ENCODE assay signal across 9 mouse cellular contexts in genomic region chr2:69275875-69276274, GRCm38 (mm10).
A peak's percentile ranks its signal among the peaks of the same experiment; 100 is the strongest.
DNase-seq lines count a peak whose midpoint lies in the region; ATAC-seq and TF ChIP-seq lines count a peak whose summit lies in the region.
"Had no signal": no experiment of that assay in that cellular context is flagged by ENCODE, and none has a peak within 500 bp of the region (broad histone marks: within the 10 kb centered on the region; RNA-seq: fewer than 3 reads in every experiment).

No protein-coding gene starts in this region.

- H3K36me3 ChIP-seq in liver, embryonic 11.5 days (ENCODE audit: control insufficient read depth, insufficient read depth, low read length) = no peaks in the 10 kb centered on the region

- H3K4me1 ChIP-seq in liver, embryonic 11.5 days (replicated peaks; ENCODE audit: control insufficient read depth, insufficient read depth, low read length) = no peaks in the 10 kb centered on the region
- no peaks in the 10 kb centered on the region for H3K4me1 ChIP-seq in cerebellum, adult 2 months (ENCODE audit: control insufficient read depth, insufficient read depth, low read length)

- no peak overlapping the region for H3K4me3 ChIP-seq in liver, embryonic 11.5 days (ENCODE audit: low read depth, low read length)
- H3K4me3 ChIP-seq in cerebellum, adult 2 months (replicated peaks; ENCODE audit: insufficient read depth, low read depth, low read length) = no peak overlapping the region
- H3K4me3 ChIP-seq: erythroblast, embryonic 14.5 days had no signal

- H3K27ac ChIP-seq in liver, embryonic 11.5 days (ENCODE audit: low read depth, low read length) = no peak overlapping the region
- no peak overlapping the region for H3K27ac ChIP-seq in cerebellum, adult 2 months (ENCODE audit: insufficient read depth, low read length)

- TF ChIP-seq CTCF in cerebellum, adult 2 months (IDR thresholded peaks at IDR 0.05; ENCODE audit: borderline replicate concordance, insufficient read depth, low read depth, low read length) = no peak

- 6% methylated on average over 1 of the region's 1 CpGs for WGBS in liver, embryonic 11.5 days
- WGBS in cerebellum, adult 2 months = 20% methylated on average over 1 of the region's 1 CpGs

- ATAC-seq in liver, embryonic 11.5 days (replicated peaks; ENCODE audit: low FRiP score) = 0 out of 2 replicates have a peak, but pooled peaks have one; percentile 45
- peak; percentile 62 for ATAC-seq in megakaryocyte, adult 5-6 weeks (ENCODE audit: poor library complexity, severe bottlenecking)

- no peaks in the 10 kb centered on the region for H3K9me3 ChIP-seq in liver, embryonic 11.5 days (ENCODE audit: control insufficient read depth, low read length)

- H3K9ac ChIP-seq in liver, embryonic 11.5 days (ENCODE audit: low read depth, low read length) = no peak overlapping the region

- intact Hi-C loops in left cerebral cortex, postnatal 10 days (cut with DNase I) = loop anchor here (5.0 kb wide), 1 partner anchor 151 kb away; no protein-coding TSS in a partner anchor

- H3K4me2 ChIP-seq in liver, embryonic 11.5 days = no peak overlapping the region

- no peak for TF ChIP-seq POLR2A in cerebellum, adult 2 months (IDR thresholded peaks at IDR 0.05; ENCODE audit: borderline replicate concordance, insufficient read depth, low read length)

- DNase-seq in adrenal gland, adult (ENCODE audit: inconsistent age in 2 of 2, low spot score in 1 of 2) = peak; percentile 5 to 55
- DNase-seq in adrenal gland, postnatal 4 days (ENCODE audit: low spot score in 2 of 2) = no peak
- no peak for DNase-seq in liver, embryonic 11.5 days (ENCODE audit: low spot score)
- no peak for DNase-seq in liver
- DNase-seq in embryo, embryonic 11 days = peak; percentile 72
- DNase-seq in cerebellum, adult 2 months = no peak
- no peak for DNase-seq in left cerebral cortex, postnatal 10 days (ENCODE audit: extremely low spot score in 1 of 2, low spot score in 2 of 2)

- H3K27me3 ChIP-seq in liver, embryonic 11.5 days (replicated peaks; ENCODE audit: control insufficient read depth, insufficient read depth, low read length) = no peaks in the 10 kb centered on the region
- no peaks in the 10 kb centered on the region for H3K27me3 ChIP-seq in cerebellum, adult 2 months (ENCODE audit: control insufficient read depth, insufficient read depth, low read length)

Comparison
In these comparisons a context has a peak if more than half of its experiments do, and no peak if none do; other contexts are left out.
1. DNase-seq: peak in adrenal gland, adult (2 of 2) and embryo, embryonic 11 days (single experiment); none in adrenal gland, postnatal 4 days (0 of 2), liver, embryonic 11.5 days (single experiment), liver (single experiment), cerebellum, adult 2 months (0 of 2) and left cerebral cortex, postnatal 10 days (0 of 2).